Mouse (Mus musculus) liver, postnatal 0 days (tissue): ENCODE measurements around the gene Ints11. TPM values are rescaled to one million over a fixed set of nuclear protein-coding genes. Genes with fewer than 3 reads are reported as not detected.

ENCODE experiments used
- ATAC-seq: fragments of 200-750 bp; cut with Nextera tagmentation; 2 replicates; pipeline ENCODE4 v1.8.0; 2017; ENCODE audit warnings: mild to moderate bottlenecking, moderate library complexity
- DNase-seq: peaks from one replicate; pipeline ENCODE4 v3.0.0-alpha.2; 2016
- H3K27ac ChIP-seq: fragments of 300-500 bp; sonication (generic); 2 replicates; pipeline ENCODE4 v1.5.1; 2014; ENCODE audit warnings: antibody characterized with exemption, moderate library complexity, mild to moderate bottlenecking, low read depth
- H3K27me3 ChIP-seq: fragments of 300-500 bp; sonication (generic); 2 replicates; pipeline ENCODE4 v1.6.1; 2014; ENCODE audit warnings: low read length, control low read depth, mixed read lengths; ENCODE audit not compliant: insufficient read depth
- H3K36me3 ChIP-seq: fragments of 300-500 bp; sonication (generic); replicated peaks from 2 replicates; pipeline ENCODE4 v1.6.1; 2014; ENCODE audit warnings: mild to moderate bottlenecking, control low read depth, low read length, moderate library complexity, mixed read lengths; ENCODE audit not compliant: insufficient read depth
- H3K4me1 ChIP-seq: fragments of 300-500 bp; sonication (generic); 2 replicates; pipeline ENCODE4 v1.6.1; 2014; ENCODE audit warnings: antibody characterized with exemption, mild to moderate bottlenecking, control low read depth; ENCODE audit not compliant: insufficient read depth
- H3K4me2 ChIP-seq: fragments of 300-500 bp; sonication (generic); 2 replicates; pipeline ENCODE4 v1.6.1; 2014; ENCODE audit warnings: low read depth, mild to moderate bottlenecking, low read length, moderate library complexity, mixed read lengths
- H3K4me3 ChIP-seq: fragments of 300-500 bp; sonication (generic); 2 replicates; pipeline ENCODE4 v1.5.1; 2014; ENCODE audit warnings: low read depth, low read length
- H3K9ac ChIP-seq: fragments of 300-500 bp; sonication (generic); replicated peaks from 2 replicates; pipeline ENCODE4 v1.6.1; 2014; ENCODE audit warnings: mild to moderate bottlenecking, moderate library complexity
- H3K9me3 ChIP-seq: fragments of 300-500 bp; sonication (generic); 2 replicates; pipeline ENCODE4 v1.6.1; 2016; ENCODE audit warnings: mild to moderate bottlenecking, control low read depth, low read length, mixed read lengths
- CTCF ChIP-seq: sonication (generic); IDR thresholded peaks from 2 replicates; pipeline ENCODE4 v1.5.1; 2016; ENCODE audit warnings: antibody characterized with exemption, low read depth
- EP300 ChIP-seq: IDR thresholded peaks from 2 replicates; pipeline ENCODE4 v1.6.1; 2016; ENCODE audit warnings: antibody characterized with exemption, low read depth, mild to moderate bottlenecking
- WGBS: fragments of 180-500 bp; shearing (Covaris S2); extraction: QIAGEN DNeasy Blood & Tissue Kit; methylation state at CpG from one replicate; pipeline ENCODE4 v1.1.7; 2014; ENCODE audit not compliant: insufficient replicate concordance; 5-methylcytosine and 5-hydroxymethylcytosine counted together
- polyA plus RNA-seq: library from polyadenylated mRNA; unstranded; fragments of >200 nt; fragmentation: Nextera tagmentation; extraction: Ambion mirVana; gene quantifications from 2 replicates; pipeline ENCODE4 v1.2.1, GENCODE M21; 2015

The Ints11 gene
- polyA plus RNA-seq, 1 experiment from 2014 or later = 17.4 TPM

GRCm38 (mm10) chr4:155851368-155851767, 18.0 kb upstream of the Ints11 start:
- WGBS = 83% methylated on average over 3 of the region's 3 CpGs
- no peak overlapping the region for H3K27ac ChIP-seq
- no peaks in the 10 kb centered on the region for H3K27me3 ChIP-seq
- no peaks in the 10 kb centered on the region for H3K9me3 ChIP-seq
- H3K4me2 ChIP-seq = no peak overlapping the region
- no peak for DNase-seq
- peaks cover 40% of the 10 kb centered on the region for H3K4me1 ChIP-seq
- TF ChIP-seq EP300 = no peak
- no peak for TF ChIP-seq CTCF
- H3K36me3 ChIP-seq = peaks cover 18% of the 10 kb centered on the region
- no peak for ATAC-seq
- no peak overlapping the region for H3K4me3 ChIP-seq
- no peak overlapping the region for H3K9ac ChIP-seq

DNA sequence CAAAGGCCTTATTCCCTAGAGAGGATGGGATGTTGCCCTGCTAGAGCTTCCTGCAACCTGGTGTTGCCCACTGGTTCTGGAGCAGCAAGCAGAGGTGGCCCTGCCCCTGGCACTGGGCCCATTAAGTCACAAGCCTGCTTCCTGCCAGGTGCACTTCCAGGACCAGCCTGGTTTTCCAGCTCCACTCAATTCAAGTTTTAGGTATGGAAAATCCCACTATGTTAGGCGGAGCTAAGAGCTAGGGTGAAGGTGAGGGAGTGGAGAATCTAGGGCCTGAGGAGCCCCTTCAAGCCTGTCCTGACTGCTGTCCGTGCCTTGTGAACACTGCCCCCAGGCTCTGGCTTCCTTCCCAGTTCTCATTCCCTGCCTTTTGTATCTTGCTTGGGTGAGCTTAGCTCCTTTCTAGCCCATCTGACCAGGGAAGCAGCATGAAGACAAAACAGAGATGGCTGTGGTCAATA, 17.4 kb upstream of the Ints11 start:
- no peak overlapping the region for H3K27ac ChIP-seq
- H3K27me3 ChIP-seq = no peaks in the 10 kb centered on the region
- H3K4me3 ChIP-seq = no peak overlapping the region
- no peaks in the 10 kb centered on the region for H3K9me3 ChIP-seq
- ATAC-seq (no peak), DNase-seq (no peak)
- TF ChIP-seq EP300 (no peak), CTCF (no peak)
- 81% methylated on average over 2 of the region's 2 CpGs for WGBS
- peaks cover 34% of the 10 kb centered on the region for H3K4me1 ChIP-seq
- H3K36me3 ChIP-seq = peaks cover 22% of the 10 kb centered on the region
- H3K9ac ChIP-seq = no peak overlapping the region
- no peak overlapping the region for H3K4me2 ChIP-seq

DNA sequence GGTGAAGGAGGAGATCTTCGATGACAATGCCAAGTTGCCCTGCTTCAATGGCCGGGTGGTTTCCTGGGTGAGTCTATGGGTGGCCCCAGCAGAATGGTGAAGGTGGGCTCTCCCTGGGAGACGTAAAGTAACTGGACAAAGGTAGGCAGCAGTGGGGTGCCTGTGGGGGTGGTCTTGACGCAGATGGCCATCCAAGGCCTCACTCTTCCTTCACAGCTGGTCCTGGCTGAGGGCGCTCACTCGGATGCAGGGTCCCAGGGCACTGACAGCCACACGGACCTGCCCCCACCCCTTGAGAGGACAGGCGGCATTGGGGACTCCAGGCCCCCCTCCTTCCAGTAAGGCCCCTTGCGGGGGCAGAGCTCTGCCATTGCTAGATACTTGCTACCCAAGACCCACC, 15.9 kb upstream of the Ints11 start:
- H3K4me2 ChIP-seq = no peak overlapping the region
- H3K9ac ChIP-seq = no peak overlapping the region
- H3K4me3 ChIP-seq = no peak overlapping the region
- no peaks in the 10 kb centered on the region for H3K27me3 ChIP-seq
- H3K4me1 ChIP-seq = peaks cover 27% of the 10 kb centered on the region
- H3K27ac ChIP-seq = no peak overlapping the region
- H3K36me3 ChIP-seq = peaks cover 29% of the 10 kb centered on the region
- DNase-seq (no peak), ATAC-seq (no peak)
- WGBS = 83% methylated on average over 9 of the region's 9 CpGs
- TF ChIP-seq EP300 = no peak
- TF ChIP-seq CTCF = no peak
- no peaks in the 10 kb centered on the region for H3K9me3 ChIP-seq

DNA sequence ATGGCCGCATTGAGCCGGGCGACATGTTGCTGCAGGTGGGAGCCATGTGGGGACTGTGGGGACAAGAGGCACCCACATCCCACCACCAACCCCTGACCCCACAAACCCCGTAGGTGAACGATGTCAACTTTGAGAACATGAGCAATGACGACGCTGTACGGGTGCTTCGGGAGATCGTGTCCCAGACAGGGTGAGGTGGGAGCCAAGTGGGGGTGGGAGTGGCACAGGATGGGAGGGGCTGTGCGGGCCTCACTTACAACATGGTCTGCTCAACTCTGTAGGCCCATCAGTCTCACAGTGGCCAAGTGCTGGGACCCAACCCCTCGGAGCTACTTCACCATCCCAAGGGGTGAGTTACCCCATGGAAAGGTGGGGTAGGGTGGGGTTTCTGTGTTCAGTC, 14.4 kb upstream of the Ints11 start:
- no peak for ATAC-seq
- Histone ChIP-seq H3K36me3 (peaks cover 40% of the 10 kb centered on the region), H3K4me2 (no peak overlapping the region), H3K4me3 (no peak overlapping the region), H3K4me1 (peaks cover 12% of the 10 kb centered on the region), H3K9ac (no peak overlapping the region), H3K9me3 (no peaks in the 10 kb centered on the region), H3K27ac (no peak overlapping the region), H3K27me3 (no peaks in the 10 kb centered on the region)
- no peak for DNase-seq
- 93% methylated on average over 12 of the region's 12 CpGs for WGBS
- TF ChIP-seq EP300 (no peak), CTCF (no peak)

GRCm38 (mm10) chr4:155856071-155856470, 13.3 kb upstream of the Ints11 start:
- peaks cover 4% of the 10 kb centered on the region for H3K4me1 ChIP-seq
- DNase-seq (no peak), ATAC-seq (no peak)
- H3K27me3 ChIP-seq = no peaks in the 10 kb centered on the region
- H3K36me3 ChIP-seq = peaks cover 40% of the 10 kb centered on the region
- H3K9ac ChIP-seq = no peak overlapping the region
- no peak overlapping the region for H3K4me3 ChIP-seq
- TF ChIP-seq CTCF (no peak), EP300 (no peak)
- no peak overlapping the region for H3K4me2 ChIP-seq
- no peak overlapping the region for H3K27ac ChIP-seq
- 88% methylated on average over 12 of the region's 12 CpGs for whole genome bisulfite sequencing
- H3K9me3 ChIP-seq = no peaks in the 10 kb centered on the region

GRCm38 (mm10) chr4:155856881-155857280, 12.5 kb upstream of the Ints11 start:
- H3K9me3 ChIP-seq = no peaks in the 10 kb centered on the region
- no peak overlapping the region for H3K4me3 ChIP-seq
- ATAC-seq (no peak), DNase-seq (no peak)
- no peak overlapping the region for H3K27ac ChIP-seq
- H3K4me2 ChIP-seq = no peak overlapping the region
- no peaks in the 10 kb centered on the region for H3K4me1 ChIP-seq
- H3K36me3 ChIP-seq = peaks cover 40% of the 10 kb centered on the region
- TF ChIP-seq CTCF (no peak), EP300 (no peak)
- H3K27me3 ChIP-seq = no peaks in the 10 kb centered on the region
- H3K9ac ChIP-seq = no peak overlapping the region
- 63% methylated on average over 3 of the region's 3 CpGs for WGBS

GRCm38 (mm10) chr4:155859318-155859717, 10.0 kb upstream of the Ints11 start:
- Histone ChIP-seq H3K9ac (no peak overlapping the region), H3K4me3 (no peak overlapping the region), H3K4me1 (no peaks in the 10 kb centered on the region), H3K27me3 (no peaks in the 10 kb centered on the region), H3K27ac (no peak overlapping the region), H3K36me3 (peaks cover 40% of the 10 kb centered on the region), H3K9me3 (no peaks in the 10 kb centered on the region), H3K4me2 (no peak overlapping the region)
- WGBS = 29% methylated on average over 13 of the region's 13 CpGs
- DNase-seq = peak; percentile 80
- TF ChIP-seq CTCF (no peak), EP300 (no peak)
- peak; percentile 43 for ATAC-seq
